Mouse (Mus musculus) small intestine, adult 2 months (tissue): Measurements from ENCODE around the gene Eme2.

ENCODE experiments used
- CTCF ChIP-seq: fragments of 200-500 bp; IDR thresholded peaks from 2 replicates; pipeline ENCODE4 v1.5.1; 2012; ENCODE audit warnings: low read depth, mild to moderate bottlenecking, control low read depth, inconsistent platforms, low read length, moderate library complexity, mixed read lengths; ENCODE audit not compliant: insufficient replicate concordance, insufficient read length; ENCODE audit errors: extremely low read depth
- POLR2A ChIP-seq: fragments of 200-500 bp; IDR thresholded peaks from 2 replicates; pipeline ENCODE4 v1.6.1; 2012; ENCODE audit warnings: low read depth, mild to moderate bottlenecking, control low read depth, inconsistent platforms, low read length, moderate library complexity

- TF ChIP-seq CTCF (no peak), POLR2A (no peak)
Observed at GRCm38 (mm10) chr17:24873695-24874404, 21.0 kb downstream of the Eme2 start.
